Mouse (Mus musculus): ENCODE results near the gene Psma3. TPM values are rescaled to one million over a fixed set of nuclear protein-coding genes. Genes with fewer than 3 reads are reported as not detected.

Gene Psma3
- polyA plus RNA-seq, 1 experiment from 2014 or later = 656 TPM

Other genes with a start within 250 kb of the Psma3 start
- 8.5 and 11.8 TPM in 2 replicates for gene Frmd6, start 149.1 kb upstream of the Psma3 start, polyA plus RNA-seq (2014; fragmentation: Nextera tagmentation; extraction: Ambion mirVana)
- gene Actr10, start 36.8 kb upstream of the Psma3 start, polyA plus RNA-seq (2014; fragmentation: Nextera tagmentation; extraction: Ambion mirVana) = 335 and 376 TPM in 2 replicates
- 34.1 and 48.5 TPM in 2 replicates for gene Arid4a, start 41.4 kb downstream of the Psma3 start, polyA plus RNA-seq (2014; fragmentation: Nextera tagmentation; extraction: Ambion mirVana)
- gene Tomm20l, start 136.8 kb downstream of the Psma3 start, polyA plus RNA-seq (2014; fragmentation: Nextera tagmentation; extraction: Ambion mirVana) = 0.41 TPM in 1 of 2 replicates, not detected in the other
- 85.7 and 94.9 TPM in 2 replicates for gene Timm9, start 162.1 kb downstream of the Psma3 start, polyA plus RNA-seq (2014; fragmentation: Nextera tagmentation; extraction: Ambion mirVana)
- gene 2700049A03Rik, start 162.2 kb downstream of the Psma3 start, polyA plus RNA-seq (2014; fragmentation: Nextera tagmentation; extraction: Ambion mirVana) = 19.2 and 19.9 TPM in 2 replicates